Mouse (Mus musculus): Measurements from ENCODE around the gene Plcb1. TPM values are rescaled to one million over a fixed set of nuclear protein-coding genes. Genes with fewer than 3 reads are reported as not detected.

The Plcb1 gene
- polyA plus RNA-seq, 1 experiment from 2014 or later = 21.5 TPM

DNA sequence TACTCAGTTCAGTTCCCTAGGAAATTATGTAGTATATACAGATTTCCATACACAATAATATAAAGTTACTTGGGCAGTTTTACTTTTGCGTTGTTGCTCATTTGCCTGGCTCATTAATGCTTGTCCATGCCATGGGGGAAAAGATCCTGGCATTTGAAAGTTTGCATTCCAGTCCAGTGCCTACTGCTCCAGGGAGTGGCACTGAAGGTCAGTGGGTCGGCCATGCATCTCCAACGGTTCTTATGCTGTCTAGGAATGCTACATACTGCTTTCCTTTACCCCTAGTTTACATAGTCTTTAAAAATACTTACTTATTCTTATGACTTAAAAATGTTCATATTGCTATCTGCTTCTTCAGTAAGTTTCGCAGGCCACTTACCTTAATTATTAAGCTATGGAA is 156.2 kb downstream of the Plcb1 start:
- no peaks in the 10 kb centered on the region for H3K9me3 ChIP-seq (ENCODE audit: low read depth, low read length)
- H3K36me3 ChIP-seq (ENCODE audit: insufficient read depth) = no peaks in the 10 kb centered on the region
- H3K27me3 ChIP-seq (ENCODE audit: insufficient read depth, low read length) = no peaks in the 10 kb centered on the region
- no peak overlapping the region for H3K4me3 ChIP-seq (ENCODE audit: low read depth, low read length)
- no peak overlapping the region for H3K4me2 ChIP-seq
- ATAC-seq (ENCODE audit: insufficient read depth) (no peak), DNase-seq (no peak)
- no peak overlapping the region for H3K9ac ChIP-seq
- no peak for TF ChIP-seq CTCF (IDR thresholded peaks at IDR 0.05; ENCODE audit: low read depth)
- WGBS = 64% methylated on average over 4 of the region's 4 CpGs
- no peak overlapping the region for H3K27ac ChIP-seq (ENCODE audit: low read depth)
- H3K4me1 ChIP-seq (ENCODE audit: insufficient read depth) = no peaks in the 10 kb centered on the region

DNA sequence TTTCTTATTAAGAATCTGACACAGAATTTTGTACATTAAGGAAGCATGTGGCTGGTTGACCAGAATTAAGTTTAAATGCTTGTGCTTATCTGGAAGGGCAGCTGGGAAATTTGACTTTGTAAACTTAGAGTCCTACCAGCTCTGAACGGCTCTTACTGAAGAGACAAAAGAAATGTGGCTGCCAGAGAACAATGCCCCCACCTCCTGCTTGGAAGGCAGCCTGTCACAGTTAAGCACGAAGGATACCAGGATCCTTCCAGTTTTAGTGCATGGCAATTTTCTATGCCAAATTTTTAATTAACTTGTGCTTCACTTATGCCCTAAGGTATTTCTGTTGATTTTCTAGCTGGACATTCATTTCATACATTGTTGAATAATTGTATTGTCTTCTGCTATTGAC is 157.1 kb downstream of the Plcb1 start:
- Histone ChIP-seq H3K9me3 (ENCODE audit: low read depth, low read length) (no peaks in the 10 kb centered on the region), H3K27ac (ENCODE audit: low read depth) (no peak overlapping the region), H3K4me2 (no peak overlapping the region), H3K4me1 (ENCODE audit: insufficient read depth) (no peaks in the 10 kb centered on the region), H3K36me3 (ENCODE audit: insufficient read depth) (no peaks in the 10 kb centered on the region), H3K4me3 (ENCODE audit: low read depth, low read length) (no peak overlapping the region), H3K27me3 (ENCODE audit: insufficient read depth, low read length) (no peaks in the 10 kb centered on the region), H3K9ac (no peak overlapping the region)
- no peak for TF ChIP-seq CTCF (IDR thresholded peaks at IDR 0.05; ENCODE audit: low read depth)
- WGBS = 22% methylated on average over 2 of the region's 2 CpGs
- ATAC-seq (ENCODE audit: insufficient read depth) = no peak
- no peak for DNase-seq

DNA sequence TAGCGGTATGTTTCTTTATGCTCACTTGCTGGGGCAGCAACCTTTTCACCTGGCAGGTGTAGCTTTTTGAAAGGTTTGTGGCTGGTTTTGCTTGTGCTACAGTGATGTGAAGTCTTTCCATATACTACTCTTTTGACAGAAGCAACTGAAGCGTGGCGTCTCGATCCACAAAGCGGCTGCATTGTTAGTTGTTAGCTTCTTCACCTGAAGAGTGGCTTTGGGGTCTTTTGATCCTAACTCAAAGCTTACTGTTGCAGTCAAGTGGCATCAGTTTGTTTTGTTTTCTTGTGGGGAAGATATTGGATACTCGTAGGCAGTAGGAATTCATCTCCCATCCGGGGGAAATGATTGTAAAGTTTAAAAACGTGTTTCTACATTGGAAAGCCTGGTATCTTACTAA is 160.5 kb downstream of the Plcb1 start:
- H3K4me3 ChIP-seq (ENCODE audit: low read depth, low read length) = no peak overlapping the region
- no peak overlapping the region for H3K9ac ChIP-seq
- no peaks in the 10 kb centered on the region for H3K9me3 ChIP-seq (ENCODE audit: low read depth, low read length)
- H3K4me1 ChIP-seq (ENCODE audit: insufficient read depth) = no peaks in the 10 kb centered on the region
- no peaks in the 10 kb centered on the region for H3K27me3 ChIP-seq (ENCODE audit: insufficient read depth, low read length)
- H3K27ac ChIP-seq (ENCODE audit: low read depth) = no peak overlapping the region
- TF ChIP-seq CTCF (IDR thresholded peaks at IDR 0.05; ENCODE audit: low read depth) = no peak
- no peak for ATAC-seq (ENCODE audit: insufficient read depth)
- 81% methylated on average over 8 of the region's 8 CpGs for WGBS
- no peak for DNase-seq
- no peaks in the 10 kb centered on the region for H3K36me3 ChIP-seq (ENCODE audit: insufficient read depth)
- no peak overlapping the region for H3K4me2 ChIP-seq

GRCm38 (mm10) chr2:134946911-134947310 is 161.0 kb downstream of the Plcb1 start:
- peak; percentile 78; the same call in 1 of the 2 replicates for ATAC-seq (ENCODE audit: insufficient read depth)
- H3K9me3 ChIP-seq (ENCODE audit: low read depth, low read length) = no peaks in the 10 kb centered on the region
- no peak overlapping the region for H3K4me3 ChIP-seq (ENCODE audit: low read depth, low read length)
- H3K27me3 ChIP-seq (ENCODE audit: insufficient read depth, low read length) = no peaks in the 10 kb centered on the region
- TF ChIP-seq CTCF (IDR thresholded peaks at IDR 0.05; ENCODE audit: low read depth) = no peak
- peak; percentile 75 for DNase-seq
- H3K9ac ChIP-seq = no peak overlapping the region
- H3K27ac ChIP-seq (ENCODE audit: low read depth) = no peak overlapping the region
- no peaks in the 10 kb centered on the region for H3K36me3 ChIP-seq (ENCODE audit: insufficient read depth)
- H3K4me1 ChIP-seq (ENCODE audit: insufficient read depth) = no peaks in the 10 kb centered on the region
- no peak overlapping the region for H3K4me2 ChIP-seq
- WGBS = 44% methylated on average over 1 of the region's 1 CpGs

DNA sequence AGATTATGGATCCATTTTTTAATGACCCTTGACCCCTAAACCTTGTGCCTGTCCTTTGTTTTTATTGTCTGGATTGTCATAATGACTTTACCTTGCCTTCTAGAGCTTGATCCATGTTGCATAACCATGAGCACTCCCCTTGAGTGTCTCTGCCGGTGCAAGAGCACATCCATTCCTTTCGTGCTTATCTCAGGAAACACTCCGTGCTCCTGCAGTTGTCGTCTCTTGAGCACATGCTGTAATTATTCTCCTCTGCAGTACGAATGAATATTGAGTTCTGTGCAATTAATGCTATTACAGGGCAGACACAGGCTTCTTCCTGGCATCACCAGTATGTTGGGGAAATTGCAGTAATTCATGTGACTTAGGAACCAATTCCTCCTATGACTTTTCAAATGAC is 166.2 kb downstream of the Plcb1 start:
- no peak overlapping the region for H3K4me2 ChIP-seq
- no peak overlapping the region for H3K9ac ChIP-seq
- H3K27me3 ChIP-seq (ENCODE audit: insufficient read depth, low read length) = no peaks in the 10 kb centered on the region
- no peak for ATAC-seq (ENCODE audit: insufficient read depth)
- no peak for DNase-seq
- no peaks in the 10 kb centered on the region for H3K36me3 ChIP-seq (ENCODE audit: insufficient read depth)
- no peak for TF ChIP-seq CTCF (IDR thresholded peaks at IDR 0.05; ENCODE audit: low read depth)
- H3K4me3 ChIP-seq (ENCODE audit: low read depth, low read length) = no peak overlapping the region
- no peaks in the 10 kb centered on the region for H3K9me3 ChIP-seq (ENCODE audit: low read depth, low read length)
- no peaks in the 10 kb centered on the region for H3K4me1 ChIP-seq (ENCODE audit: insufficient read depth)
- no peak overlapping the region for H3K27ac ChIP-seq (ENCODE audit: low read depth)
- 59% methylated on average over 5 of the region's 5 CpGs for WGBS

- WGBS = 84% methylated on average over 4 of the region's 4 CpGs
Observed at GRCm38 (mm10) chr2:134956436-134956835, 170.6 kb downstream of the Plcb1 start.

DNA sequence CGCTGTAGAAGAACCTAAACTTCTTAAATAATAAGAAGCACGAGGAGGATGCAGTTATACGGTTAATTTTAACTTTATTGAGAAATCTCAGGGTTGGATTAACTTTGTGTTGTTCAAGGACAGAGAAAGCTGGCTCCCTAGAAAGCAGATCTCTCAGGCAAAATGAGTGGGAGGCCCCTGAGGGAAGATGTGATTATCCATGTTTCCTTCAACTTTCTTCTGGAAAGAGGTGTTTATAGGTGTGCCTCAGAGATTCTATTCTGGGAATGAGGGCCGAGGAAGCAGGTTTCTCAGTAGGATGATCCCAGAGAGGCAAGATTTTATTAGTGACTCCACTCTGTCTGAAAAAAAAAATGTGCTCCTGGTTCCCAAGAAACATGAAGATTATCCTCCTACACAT is 180.3 kb downstream of the Plcb1 start:
- peaks cover 6% of the 10 kb centered on the region; the same call in 1 of the 2 replicates for H3K4me1 ChIP-seq (ENCODE audit: insufficient read depth)
- ATAC-seq (ENCODE audit: insufficient read depth) (no peak), DNase-seq (no peak)
- no peak overlapping the region for H3K4me2 ChIP-seq
- no peak overlapping the region for H3K9ac ChIP-seq
- no peak overlapping the region for H3K4me3 ChIP-seq (ENCODE audit: low read depth, low read length)
- H3K9me3 ChIP-seq (ENCODE audit: low read depth, low read length) = no peaks in the 10 kb centered on the region
- no peak for TF ChIP-seq CTCF (IDR thresholded peaks at IDR 0.05; ENCODE audit: low read depth)
- no peaks in the 10 kb centered on the region for H3K27me3 ChIP-seq (ENCODE audit: insufficient read depth, low read length)
- 84% methylated on average over 4 of the region's 4 CpGs for WGBS
- no peak overlapping the region for H3K27ac ChIP-seq (ENCODE audit: low read depth)
- no peaks in the 10 kb centered on the region for H3K36me3 ChIP-seq (ENCODE audit: insufficient read depth)

More at GRCm38 (mm10) chr2:134956436-134956835, 170.6 kb downstream of the Plcb1 start:
- no peak overlapping the region for H3K4me2 ChIP-seq
- H3K4me1 ChIP-seq (ENCODE audit: insufficient read depth) = no peaks in the 10 kb centered on the region
- H3K9ac ChIP-seq = no peak overlapping the region
- no peaks in the 10 kb centered on the region for H3K9me3 ChIP-seq (ENCODE audit: low read depth, low read length)
- H3K36me3 ChIP-seq (ENCODE audit: insufficient read depth) = no peaks in the 10 kb centered on the region
- no peak overlapping the region for H3K27ac ChIP-seq (ENCODE audit: low read depth)
- no peak for ATAC-seq (ENCODE audit: insufficient read depth)
- H3K27me3 ChIP-seq (ENCODE audit: insufficient read depth, low read length) = no peaks in the 10 kb centered on the region
- no peak for TF ChIP-seq CTCF (IDR thresholded peaks at IDR 0.05; ENCODE audit: low read depth)
- DNase-seq = no peak
- H3K4me3 ChIP-seq (ENCODE audit: low read depth, low read length) = no peak overlapping the region

GRCm38 (mm10) chr2:134968380-134968779 is 182.5 kb downstream of the Plcb1 start:
- Histone ChIP-seq H3K9ac (no peak overlapping the region), H3K4me3 (ENCODE audit: low read depth, low read length) (no peak overlapping the region), H3K4me2 (no peak overlapping the region), H3K36me3 (ENCODE audit: insufficient read depth) (no peaks in the 10 kb centered on the region), H3K27ac (ENCODE audit: low read depth) (no peak overlapping the region), H3K9me3 (ENCODE audit: low read depth, low read length) (no peaks in the 10 kb centered on the region), H3K27me3 (ENCODE audit: insufficient read depth, low read length) (no peaks in the 10 kb centered on the region), H3K4me1 (ENCODE audit: insufficient read depth) (peaks cover 6% of the 10 kb centered on the region; the same call in 1 of the 2 replicates)
- DNase-seq (no peak), ATAC-seq (ENCODE audit: insufficient read depth) (no peak)
- 91% methylated on average over 3 of the region's 3 CpGs for WGBS
- TF ChIP-seq CTCF (IDR thresholded peaks at IDR 0.05; ENCODE audit: low read depth) = no peak

Measured in lung, embryonic 14.5 days (tissue).